Mouse (Mus musculus): ENCODE measurements around the gene Plekho2. TPM values are rescaled to one million over a fixed set of nuclear protein-coding genes. Genes with fewer than 3 reads are reported as not detected.

Plekho2 gene
- polyA plus RNA-seq, 1 experiment from 2014 or later = 4.9 TPM

DNA sequence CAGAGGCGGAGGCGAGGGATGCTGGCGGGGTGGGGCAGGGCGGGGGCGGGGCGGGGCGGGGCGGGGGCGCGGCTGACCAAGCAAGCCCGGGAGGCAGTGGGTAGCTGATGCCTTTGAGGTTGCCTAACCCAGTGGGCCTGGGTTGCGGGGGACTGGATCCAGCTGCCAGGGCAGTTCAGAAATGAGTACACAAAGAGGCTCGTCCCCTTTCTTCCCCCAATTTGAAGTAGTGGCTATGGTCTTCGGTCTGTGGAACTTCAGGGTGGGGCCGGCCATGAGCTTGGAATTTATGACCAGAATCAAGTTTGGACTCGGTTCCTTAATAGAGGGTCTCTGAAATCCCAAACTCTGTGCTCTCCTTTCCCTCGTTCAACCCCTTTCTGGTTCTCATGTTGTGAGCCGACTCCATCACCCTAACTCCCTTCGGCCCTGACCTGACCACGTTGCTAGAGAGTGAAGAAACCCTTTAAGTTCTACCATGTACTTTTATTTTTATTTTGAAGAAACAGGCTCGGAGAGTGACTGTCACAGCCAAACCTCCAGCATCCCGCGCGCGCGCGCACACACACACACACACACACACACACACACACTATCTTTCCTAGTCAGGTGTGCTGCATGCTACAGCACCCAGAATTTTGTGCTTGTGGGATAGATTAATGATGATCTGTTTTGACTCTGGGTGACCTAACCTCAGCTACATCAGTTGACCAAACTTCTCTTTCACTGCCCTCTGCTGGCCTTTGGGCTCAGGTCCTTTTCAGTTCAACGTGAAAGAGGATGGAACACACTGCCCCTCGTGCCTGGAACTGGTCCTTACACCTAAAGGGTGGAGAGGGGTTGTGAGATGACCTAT, 789 bp upstream of the Plekho2 start:
- H3K9me3 ChIP-seq (replicated peaks) = no peaks in the 10 kb centered on the region
- WGBS = 7% methylated on average over 19 of the region's 29 CpGs

DNA sequence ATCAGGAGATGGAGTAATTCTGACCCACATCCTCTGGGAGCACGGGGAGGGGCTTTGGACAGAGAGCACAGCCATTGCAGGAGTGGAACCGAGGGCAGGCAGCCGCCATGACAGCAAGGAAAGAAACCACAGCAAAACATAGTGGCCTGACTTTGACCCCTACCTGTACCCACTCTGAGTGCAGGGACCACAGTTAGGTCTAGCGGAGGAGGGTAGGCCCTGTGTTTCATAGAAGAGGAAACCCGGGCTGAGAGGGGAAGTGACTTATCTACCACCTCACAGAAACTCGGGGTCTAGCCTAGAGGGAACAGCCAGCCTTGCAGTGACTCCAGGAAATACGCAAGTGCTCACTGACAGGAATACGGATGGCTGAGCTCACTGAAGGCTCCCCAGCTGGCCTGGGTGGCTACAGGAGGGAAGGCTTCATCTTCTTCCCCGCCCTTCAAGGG, 1.0 kb downstream of the Plekho2 start:
- Histone ChIP-seq H3K9me3 (replicated peaks) (no peaks in the 10 kb centered on the region), H3K36me3 (ENCODE audit: poor library complexity, severe bottlenecking) (no peaks in the 10 kb centered on the region), H3K4me3 (peak overlapping the region; percentile 56; the same call in 1 of the 2 replicates), H3K27ac (no peak overlapping the region), H3K27me3 (no peaks in the 10 kb centered on the region), H3K4me1 (peaks cover 35% of the 10 kb centered on the region), H3K9ac (0 out of 2 replicates have a peak overlapping the region, but pooled peaks have one; percentile 3), H3K4me2 (peak overlapping the region; percentile 69)
- WGBS = 68% methylated on average over 9 of the region's 9 CpGs
- ATAC-seq = no peak

More for the DNA sequence above, 789 bp upstream of the Plekho2 start:
- H3K36me3 ChIP-seq (ENCODE audit: poor library complexity, severe bottlenecking) = no peaks in the 10 kb centered on the region
- peaks cover 29% of the 10 kb centered on the region for H3K4me1 ChIP-seq
- H3K27ac ChIP-seq = peak overlapping the region; percentile 55
- H3K4me3 ChIP-seq = peak overlapping the region; percentile 56
- H3K27me3 ChIP-seq = no peaks in the 10 kb centered on the region
- H3K4me2 ChIP-seq = peak overlapping the region; percentile 69
- H3K9ac ChIP-seq = peak overlapping the region; percentile 58
- ATAC-seq = peak; percentile 78

DNA sequence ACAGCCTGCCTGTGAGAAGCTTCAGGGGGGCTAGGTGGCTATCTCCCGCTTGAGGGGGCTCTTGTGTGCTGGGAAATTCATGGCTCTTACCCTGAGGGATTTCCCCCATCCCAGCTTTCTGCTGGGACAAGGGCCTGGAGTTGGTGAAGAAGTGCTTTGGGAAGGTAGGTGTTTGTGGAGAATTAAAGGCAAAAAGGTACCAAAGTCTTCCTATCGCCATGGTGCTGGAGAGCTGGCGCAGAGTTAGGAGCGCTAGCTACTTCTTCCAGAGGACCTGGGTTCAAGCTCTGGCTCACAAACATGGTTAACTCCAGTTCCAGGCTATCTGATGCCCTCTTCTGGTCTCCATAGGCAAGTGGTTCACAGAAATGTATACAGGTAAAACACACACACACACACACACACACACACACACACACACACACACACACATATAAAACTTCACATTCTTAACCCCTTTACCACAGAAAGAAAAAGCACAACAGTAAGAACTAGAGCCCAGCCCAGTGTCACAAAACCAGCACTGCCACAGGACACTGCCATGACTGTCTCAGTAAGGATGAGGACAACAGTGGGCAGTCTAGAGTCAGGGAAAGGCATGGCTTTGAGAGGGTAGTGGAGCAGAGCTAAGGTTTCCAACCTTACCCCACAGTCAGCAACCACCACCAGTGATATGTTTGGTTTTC, 2.2 kb downstream of the Plekho2 start:
- H3K27ac ChIP-seq = no peak overlapping the region
- 92% methylated on average over 4 of the region's 4 CpGs for WGBS
- ATAC-seq = no peak
- H3K4me2 ChIP-seq = no peak overlapping the region
- H3K9me3 ChIP-seq (replicated peaks) = no peaks in the 10 kb centered on the region
- H3K4me1 ChIP-seq = peaks cover 35% of the 10 kb centered on the region
- H3K27me3 ChIP-seq = no peaks in the 10 kb centered on the region
- H3K36me3 ChIP-seq (ENCODE audit: poor library complexity, severe bottlenecking) = peaks cover 2% of the 10 kb centered on the region; the same call in 1 of the 2 replicates
- H3K4me3 ChIP-seq = no peak overlapping the region
- no peak overlapping the region; the same call in 1 of the 2 replicates for H3K9ac ChIP-seq

DNA sequence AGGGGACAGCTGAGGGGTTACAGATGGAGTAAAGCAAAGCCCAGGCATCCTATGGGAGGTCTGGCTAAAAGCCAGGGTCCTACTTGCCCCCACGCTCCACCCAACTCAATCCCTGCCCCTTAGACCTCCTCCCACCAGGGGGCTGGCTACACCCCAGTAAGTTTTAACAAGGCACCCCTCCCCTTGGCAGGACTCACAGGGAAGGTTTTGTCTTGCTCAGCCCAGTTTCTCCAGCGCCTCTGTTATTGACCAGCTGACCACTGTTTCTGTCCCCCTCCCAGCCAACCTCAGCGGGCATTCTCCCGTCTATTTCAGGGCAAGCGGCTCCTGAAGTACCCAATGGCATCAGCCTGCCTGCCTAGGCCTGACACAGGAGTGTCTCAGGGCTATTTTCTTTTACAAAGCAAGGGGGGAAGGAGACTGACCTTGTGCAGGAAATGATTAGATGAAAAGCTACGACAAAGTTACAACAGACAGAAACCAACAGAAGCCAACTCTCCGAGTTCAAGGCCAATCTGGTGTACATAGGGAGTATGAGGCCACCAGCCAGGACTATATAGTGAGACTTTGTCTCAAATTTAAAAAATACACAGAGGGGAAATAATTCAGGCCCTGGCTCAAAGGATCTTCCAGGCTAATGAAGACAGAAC, 2.9 kb downstream of the Plekho2 start:
- Histone ChIP-seq H3K4me2 (no peak overlapping the region), H3K36me3 (ENCODE audit: poor library complexity, severe bottlenecking) (peaks cover 8% of the 10 kb centered on the region; the same call in 1 of the 2 replicates), H3K4me3 (no peak overlapping the region), H3K9ac (no peak overlapping the region; the same call in 1 of the 2 replicates), H3K9me3 (replicated peaks) (no peaks in the 10 kb centered on the region), H3K27me3 (no peaks in the 10 kb centered on the region), H3K27ac (no peak overlapping the region), H3K4me1 (peaks cover 35% of the 10 kb centered on the region)
- no peak for ATAC-seq
- 36% methylated on average over 7 of the region's 7 CpGs for WGBS

GRCm38 (mm10) chr9:65575393-65576196, 4.2 kb downstream of the Plekho2 start:
- no peak overlapping the region for H3K4me2 ChIP-seq
- H3K4me3 ChIP-seq = no peak overlapping the region
- no peaks in the 10 kb centered on the region for H3K27me3 ChIP-seq
- H3K9ac ChIP-seq = no peak overlapping the region
- H3K36me3 ChIP-seq (ENCODE audit: poor library complexity, severe bottlenecking) = peaks cover 8% of the 10 kb centered on the region; the same call in 1 of the 2 replicates
- no peak for ATAC-seq
- peaks cover 30% of the 10 kb centered on the region for H3K4me1 ChIP-seq
- H3K27ac ChIP-seq = no peak overlapping the region
- WGBS = 77% methylated on average over 8 of the region's 8 CpGs
- no peaks in the 10 kb centered on the region for H3K9me3 ChIP-seq (replicated peaks)

- no peak overlapping the region for H3K9ac ChIP-seq
- H3K9me3 ChIP-seq (replicated peaks) = no peaks in the 10 kb centered on the region
- no peak for ATAC-seq
- WGBS = 86% methylated on average over 11 of the region's 11 CpGs
- H3K27ac ChIP-seq = no peak overlapping the region
- peaks cover 8% of the 10 kb centered on the region; the same call in 1 of the 2 replicates for H3K36me3 ChIP-seq (ENCODE audit: poor library complexity, severe bottlenecking)
- H3K27me3 ChIP-seq = no peaks in the 10 kb centered on the region
- no peak overlapping the region for H3K4me2 ChIP-seq
- no peak overlapping the region for H3K4me3 ChIP-seq
- peaks cover 29% of the 10 kb centered on the region for H3K4me1 ChIP-seq
Measured at GRCm38 (mm10) chr9:65574513-65575392, 5.1 kb downstream of the Plekho2 start.

DNA sequence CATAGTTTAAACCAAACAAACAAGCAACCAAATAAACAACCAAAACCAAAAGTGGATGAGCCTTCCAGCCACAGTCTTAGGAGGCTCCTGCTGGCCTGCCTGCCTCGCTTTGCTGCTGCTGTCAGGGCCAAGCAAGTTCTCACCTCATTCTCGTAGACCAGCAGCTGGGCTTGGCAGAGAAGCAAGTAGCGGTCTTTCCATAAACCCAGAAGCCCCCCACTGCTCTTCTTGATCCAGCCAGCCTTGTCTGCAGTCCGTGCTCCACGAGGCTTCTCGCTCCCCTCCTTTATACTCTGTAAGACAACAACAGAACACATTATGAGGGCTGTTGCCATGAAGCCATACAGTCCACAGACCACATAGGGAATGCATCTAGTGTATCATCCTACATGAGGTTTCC, 7.0 kb downstream of the Plekho2 start:
- H3K4me2 ChIP-seq = no peak overlapping the region
- no peak overlapping the region for H3K4me3 ChIP-seq
- no peak overlapping the region for H3K9ac ChIP-seq
- peaks cover 8% of the 10 kb centered on the region; the same call in 1 of the 2 replicates for H3K36me3 ChIP-seq (ENCODE audit: poor library complexity, severe bottlenecking)
- WGBS = 67% methylated on average over 6 of the region's 6 CpGs
- peaks cover 18% of the 10 kb centered on the region for H3K4me1 ChIP-seq
- H3K27me3 ChIP-seq = no peaks in the 10 kb centered on the region
- no peaks in the 10 kb centered on the region for H3K9me3 ChIP-seq (replicated peaks)
- ATAC-seq = no peak
- no peak overlapping the region for H3K27ac ChIP-seq

DNA sequence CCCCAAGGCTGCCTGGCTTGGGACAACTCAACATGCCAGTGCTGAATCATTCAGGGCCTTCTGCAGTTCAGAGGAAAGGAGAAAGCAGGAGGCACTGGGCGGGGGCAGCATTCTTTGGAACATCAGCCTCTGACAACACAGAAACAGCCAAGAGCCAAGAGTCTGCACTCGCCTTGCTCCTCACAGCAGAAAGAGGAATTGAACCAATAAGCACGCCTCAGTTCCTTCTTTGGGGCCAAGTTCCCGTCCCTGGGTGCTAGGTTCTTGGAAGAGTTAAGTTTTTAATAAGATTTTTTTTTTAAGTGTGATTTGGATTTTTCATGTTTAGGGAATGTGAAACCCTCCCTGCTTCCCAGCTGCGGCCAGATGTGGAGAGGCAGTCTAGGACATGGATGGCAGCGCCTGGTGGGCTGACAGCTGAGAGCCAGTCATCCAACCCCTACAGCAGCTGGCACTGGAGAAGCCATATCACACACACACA, 10.3 kb downstream of the Plekho2 start:
- H3K27ac ChIP-seq = no peak overlapping the region
- no peak overlapping the region for H3K4me3 ChIP-seq
- WGBS = 88% methylated on average over 6 of the region's 6 CpGs
- H3K4me2 ChIP-seq = no peak overlapping the region
- peaks cover 8% of the 10 kb centered on the region; the same call in 1 of the 2 replicates for H3K36me3 ChIP-seq (ENCODE audit: poor library complexity, severe bottlenecking)
- no peak overlapping the region for H3K9ac ChIP-seq
- no peak for ATAC-seq
- no peaks in the 10 kb centered on the region for H3K27me3 ChIP-seq
- no peaks in the 10 kb centered on the region for H3K4me1 ChIP-seq
- no peaks in the 10 kb centered on the region; the same call in 1 of the 2 replicates for H3K9me3 ChIP-seq (replicated peaks)

DNA sequence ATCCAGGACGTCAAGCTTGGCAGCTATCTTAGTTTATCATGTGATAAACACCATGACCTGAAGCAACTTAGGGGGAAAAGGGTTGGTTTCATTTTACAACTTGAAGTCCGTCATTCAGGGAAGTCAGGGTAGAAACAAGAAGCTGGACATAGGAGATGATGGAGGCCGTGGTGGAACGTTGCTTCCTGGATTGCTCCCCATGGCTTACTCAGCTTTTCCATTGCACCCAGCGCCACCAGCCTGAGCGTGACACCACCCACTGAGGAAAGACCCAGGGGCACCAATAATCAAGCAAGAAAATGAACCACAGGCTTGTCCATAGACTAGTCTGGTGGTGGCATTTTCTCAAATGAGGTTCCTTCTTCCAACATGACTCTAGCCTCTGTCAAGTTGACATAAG, 11.1 kb downstream of the Plekho2 start:
- no peaks in the 10 kb centered on the region for H3K4me1 ChIP-seq
- no peak overlapping the region for H3K4me3 ChIP-seq
- H3K9me3 ChIP-seq (replicated peaks) = no peaks in the 10 kb centered on the region; the same call in 1 of the 2 replicates
- no peak overlapping the region for H3K27ac ChIP-seq
- H3K36me3 ChIP-seq (ENCODE audit: poor library complexity, severe bottlenecking) = peaks cover 8% of the 10 kb centered on the region; the same call in 1 of the 2 replicates
- 96% methylated on average over 6 of the region's 6 CpGs for WGBS
- no peaks in the 10 kb centered on the region for H3K27me3 ChIP-seq
- no peak overlapping the region for H3K9ac ChIP-seq
- H3K4me2 ChIP-seq = no peak overlapping the region
- ATAC-seq = no peak

- no peak overlapping the region for H3K4me2 ChIP-seq
- no peak overlapping the region for H3K4me3 ChIP-seq
- no peak overlapping the region for H3K27ac ChIP-seq
- H3K27me3 ChIP-seq = no peaks in the 10 kb centered on the region
- 94% methylated on average over 2 of the region's 2 CpGs for WGBS
- no peak for ATAC-seq
- H3K36me3 ChIP-seq (ENCODE audit: poor library complexity, severe bottlenecking) = peaks cover 5% of the 10 kb centered on the region; the same call in 1 of the 2 replicates
- H3K4me1 ChIP-seq = peaks cover 12% of the 10 kb centered on the region; the same call in 1 of the 2 replicates
- H3K9me3 ChIP-seq (replicated peaks) = no peaks in the 10 kb centered on the region; the same call in 1 of the 2 replicates
- no peak overlapping the region for H3K9ac ChIP-seq
Measured at GRCm38 (mm10) chr9:65564698-65565097, 15.1 kb downstream of the Plekho2 start.
